Mouse (Mus musculus) ES-E14 (cell line): ENCODE results near the gene 1700020D05Rik. TPM values are rescaled to one million over a fixed set of nuclear protein-coding genes. Genes with fewer than 3 reads are reported as not detected.

Experiments
- DNase-seq: peaks from one replicate; pipeline ENCODE4 v3.0.0-alpha.2; 2013; ENCODE audit warnings: low read depth, low spot score
- H3K27ac ChIP-seq: 2 replicates; pipeline ENCODE4 v1.5.1; 2012; ENCODE audit warnings: low read depth, mild to moderate bottlenecking, low read length, moderate library complexity, mixed read lengths; ENCODE audit not compliant: poor library complexity, insufficient read depth, severe bottlenecking
- H3K36me3 ChIP-seq: 2 replicates; pipeline ENCODE4 v1.6.1; 2012; ENCODE audit warnings: mild to moderate bottlenecking, low read length, moderate library complexity, mixed read lengths; ENCODE audit not compliant: control insufficient read depth, poor library complexity, insufficient read depth, severe bottlenecking
- H3K4me1 ChIP-seq, 2 experiments: fragments of 150-350 bp in 1 of 2; sonication (generic) in 1 of 2; 2 replicates each; pipeline ENCODE4 v1.6.1; 2012; ENCODE audit warnings: low read length in 2 of 2, mild to moderate bottlenecking in 1 of 2, mixed read lengths in 1 of 2; ENCODE audit not compliant: control insufficient read depth in 2 of 2, insufficient read depth in 2 of 2, poor library complexity in 1 of 2
- H3K4me3 ChIP-seq, 2 experiments: fragments of 150-350 bp in 1 of 2; sonication (generic) in 1 of 2; 2 replicates each; pipeline ENCODE4 v1.5.1; 2012; ENCODE audit warnings: low read length in 2 of 2, low read depth in 1 of 2, mild to moderate bottlenecking in 1 of 2, mixed read lengths in 1 of 2; ENCODE audit not compliant: insufficient read depth in 1 of 2, poor library complexity in 1 of 2, severe bottlenecking in 1 of 2
- H3K9ac ChIP-seq: 2 replicates; pipeline ENCODE4 v1.6.1; 2012; ENCODE audit warnings: low read depth, mild to moderate bottlenecking, low read length, mixed read lengths; ENCODE audit not compliant: poor library complexity, insufficient read depth, severe bottlenecking
- H3K9me3 ChIP-seq: fragments of 150-350 bp; sonication (generic); 2 replicates; pipeline ENCODE4 v1.6.1; 2012; ENCODE audit warnings: low read depth, mild to moderate bottlenecking, low read length; ENCODE audit not compliant: control insufficient read depth, insufficient read depth
- CHD2 ChIP-seq: IDR thresholded peaks from 2 replicates; pipeline ENCODE4 v1.6.1; 2014; ENCODE audit warnings: mild to moderate bottlenecking, low read depth, low read length, inconsistent platforms
- HCFC1 ChIP-seq: IDR thresholded peaks from 2 replicates; pipeline ENCODE4 v1.6.1; 2012; ENCODE audit warnings: low read length, inconsistent platforms, borderline replicate concordance; ENCODE audit not compliant: insufficient read depth
- MAFK ChIP-seq: IDR thresholded peaks from 2 replicates; pipeline ENCODE4 v1.6.1; 2014; ENCODE audit warnings: mild to moderate bottlenecking, low read depth, low read length, inconsistent platforms; ENCODE audit not compliant: insufficient read depth
- ZC3H11A ChIP-seq: IDR thresholded peaks from 2 replicates; pipeline ENCODE4 v1.6.1; 2012; ENCODE audit warnings: low read depth, mild to moderate bottlenecking, inconsistent platforms, low read length, borderline replicate concordance
- ZNF384 ChIP-seq: IDR thresholded peaks from 2 replicates; pipeline ENCODE4 v1.6.1; 2012; ENCODE audit warnings: low read depth, low read length, inconsistent platforms
- in situ Hi-C, 2 experiments: fragments of 600-800 bp; cut with MboI; formaldehyde crosslinking; loops; one replicate each; pipeline ENCODE4 v1.15.1; 2025; ENCODE audit warnings: low sequenced_read_pairs in 2 of 2, inconsistent platforms in 1 of 2; ENCODE audit not compliant: unreplicated experiment in 2 of 2
- total RNA-seq: library from RNA; depleted of rRNA; stranded (reverse); fragments of 300-350 nt; gene quantifications from 2 replicates; pipeline ENCODE4 v1.2.3, GENCODE M21; 2012; rRNA removed

The 1700020D05Rik gene
- total RNA-seq: 1.7 and 1.8 TPM in 2 replicates

DNA sequence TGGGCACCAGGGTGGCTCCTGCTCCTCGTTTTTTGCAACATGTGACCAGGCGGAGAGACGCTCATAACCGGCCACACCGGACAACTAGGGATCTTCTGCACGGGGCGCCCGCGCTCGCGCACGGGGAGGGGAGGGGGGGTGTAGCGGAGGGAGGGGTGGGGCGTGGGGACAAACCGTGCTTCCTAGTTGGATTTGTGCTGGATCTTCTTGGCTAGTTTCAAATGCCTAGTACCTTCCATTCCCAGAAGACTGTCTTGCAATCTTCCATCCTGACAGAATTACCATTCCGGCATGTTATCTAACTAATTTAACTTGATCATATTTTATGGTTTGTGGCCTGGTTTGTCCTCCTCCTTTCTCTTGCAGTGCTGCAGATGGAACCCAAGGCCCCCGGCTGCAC is at the start of gene 1700020D05Rik:
TSS of gene 1700020D05Rik (minus strand) at position 101 of the 400 bp plus-strand sequence.
- DNase-seq: no peak
- Histone ChIP-seq H3K9ac (0 out of 2 replicates have a peak within 1 kb of the TSS, but pooled peaks have one; percentile 2), H3K4me1 (peaks cover 0 to 2% of the 10 kb centered on the region in 2 experiments; a peak in 1 of 4 replicates), H3K27ac (no peak within 1 kb of the TSS), H3K36me3 (no peaks in the 10 kb centered on the region), H3K9me3 (no peaks in the 10 kb centered on the region), H3K4me3 (peak within 1 kb of the TSS; percentile 39 to 50)
- in situ Hi-C loops: no loop called here
- no peak for TF ChIP-seq MAFK
- no peak for TF ChIP-seq HCFC1
- TF ChIP-seq ZC3H11A: no peak
- no peak for TF ChIP-seq ZNF384
- no peak for TF ChIP-seq CHD2

DNA sequence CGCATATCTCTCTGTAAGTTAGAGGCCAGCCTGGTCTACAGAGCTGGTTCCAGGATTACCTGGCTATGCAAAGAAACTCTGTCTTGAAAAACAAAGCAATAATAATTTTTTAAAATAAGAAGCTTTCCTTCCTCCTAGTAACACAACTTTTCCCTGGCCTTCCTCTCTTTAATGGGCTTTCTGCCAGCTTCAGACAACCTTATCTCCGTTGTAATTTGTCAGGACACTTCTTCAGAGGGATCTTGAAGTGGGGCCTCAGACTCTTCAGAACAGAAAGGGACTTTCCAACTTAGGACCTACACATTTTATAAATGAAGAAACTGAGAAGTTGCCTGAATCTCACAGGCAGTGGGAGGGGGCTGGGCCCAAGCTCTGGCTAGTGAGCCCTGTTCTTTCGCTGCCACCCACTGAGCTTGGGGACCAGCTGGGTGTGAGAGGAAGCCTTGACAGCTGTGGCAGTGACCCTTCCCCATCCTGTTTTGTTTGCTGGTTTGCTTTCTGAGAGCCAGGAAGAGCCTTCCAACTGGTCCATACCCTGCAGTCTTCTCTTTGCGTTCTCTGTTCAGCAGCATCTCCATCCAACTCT is 44.0 kb upstream of the 1700020D05Rik start:
- H3K9ac ChIP-seq: no peak overlapping the region

DNA sequence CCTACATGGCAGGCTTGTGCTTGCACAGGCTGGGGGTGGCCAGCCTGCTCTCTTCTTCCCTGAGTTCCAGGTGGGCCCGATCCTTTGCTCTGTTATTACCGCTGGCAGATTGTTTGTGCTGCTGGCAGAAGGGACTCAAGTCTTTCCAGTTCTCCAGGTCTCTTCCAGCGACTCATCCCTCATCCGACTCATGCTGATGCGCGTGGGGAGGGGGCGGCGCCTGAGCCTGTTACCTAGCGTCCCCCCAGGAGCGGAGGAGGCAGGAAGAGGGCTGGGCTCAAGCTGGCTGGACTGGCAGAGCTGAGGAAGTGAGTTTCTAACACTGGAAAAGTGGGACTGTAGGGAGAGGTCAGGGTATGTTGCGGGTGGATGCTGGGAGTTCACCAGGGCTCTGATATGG is 40.4 kb upstream of the 1700020D05Rik start:
- Histone ChIP-seq H3K36me3 (no peaks in the 10 kb centered on the region), H3K27ac (no peak overlapping the region), H3K4me3 (peak overlapping the region in 1 of 2 experiments; percentile 37; a peak in 1 of 4 replicates), H3K4me1 (peaks cover 0 to 8% of the 10 kb centered on the region in 2 experiments; a peak in 1 of 4 replicates), H3K9ac (no peak overlapping the region), H3K9me3 (no peaks in the 10 kb centered on the region)
- in situ Hi-C loops: no loop called here
- no peak for DNase-seq
- TF ChIP-seq CHD2 (no peak), ZC3H11A (no peak), ZNF384 (no peak), MAFK (no peak), HCFC1 (no peak)

More for the DNA sequence above, 44.0 kb upstream of the 1700020D05Rik start:
- Histone ChIP-seq H3K36me3 (peaks cover 2% of the 10 kb centered on the region; the same call in 1 of the 2 replicates), H3K4me3 (no peak overlapping the region), H3K27ac (no peak overlapping the region), H3K9me3 (no peaks in the 10 kb centered on the region), H3K4me1 (peaks cover 0 to 3% of the 10 kb centered on the region in 2 experiments; a peak in 2 of 4 replicates)
- TF ChIP-seq MAFK (no peak), ZC3H11A (no peak), CHD2 (no peak), HCFC1 (no peak), ZNF384 (no peak)
- DNase-seq: no peak
- in situ Hi-C loops: no loop called here

DNA sequence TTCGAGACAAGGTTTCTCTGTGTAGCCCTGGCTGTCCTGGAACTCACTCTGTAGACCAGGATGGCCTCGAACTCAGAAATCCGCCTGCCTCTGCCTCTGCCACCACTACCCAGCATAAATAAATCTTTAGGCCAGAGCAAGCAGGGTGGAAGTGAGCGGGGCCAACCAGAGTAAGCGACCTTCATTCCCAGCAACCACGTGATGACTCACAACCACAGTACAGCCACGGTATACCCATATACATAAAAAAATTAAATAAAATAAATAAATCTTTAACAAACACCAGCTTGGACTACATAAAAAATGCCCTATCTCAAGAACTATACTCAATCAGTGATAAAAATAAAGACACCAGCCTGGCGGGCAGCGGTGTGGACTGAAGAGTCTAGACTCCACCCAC is 39.8 kb upstream of the 1700020D05Rik start:
- Histone ChIP-seq H3K4me1 (peaks cover 0 to 11% of the 10 kb centered on the region in 2 experiments; a peak in 2 of 4 replicates), H3K4me3 (no peak overlapping the region), H3K36me3 (no peaks in the 10 kb centered on the region), H3K9ac (no peak overlapping the region), H3K27ac (no peak overlapping the region), H3K9me3 (no peaks in the 10 kb centered on the region)
- no peak for TF ChIP-seq ZC3H11A
- no peak for TF ChIP-seq MAFK
- no peak for TF ChIP-seq ZNF384
- TF ChIP-seq CHD2: no peak
- TF ChIP-seq HCFC1: no peak
- no peak for DNase-seq
- in situ Hi-C loops: no loop called here

DNA sequence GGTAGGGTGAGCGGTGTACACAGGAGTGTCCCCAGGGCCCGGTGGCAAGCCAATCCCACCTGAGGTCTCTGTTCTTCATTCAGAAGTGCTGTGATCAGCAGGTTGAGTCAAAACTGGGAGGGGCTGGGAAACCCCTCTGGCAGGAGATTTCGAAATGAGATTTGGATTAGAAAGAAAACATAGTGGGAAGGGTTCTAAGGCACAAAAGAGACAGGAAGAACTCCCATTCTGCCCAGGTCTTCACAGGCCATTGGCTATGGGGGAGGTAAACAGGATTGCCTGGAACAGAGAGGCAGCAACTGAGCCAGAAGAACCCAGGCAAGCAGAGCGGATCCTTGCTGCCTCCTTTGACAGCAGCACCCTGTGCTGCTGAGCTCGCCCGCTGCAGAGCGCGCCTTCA is 35.2 kb upstream of the 1700020D05Rik start:
- Histone ChIP-seq H3K9ac (no peak overlapping the region), H3K4me3 (no peak overlapping the region), H3K36me3 (no peaks in the 10 kb centered on the region), H3K27ac (no peak overlapping the region), H3K4me1 (peaks cover 0 to 9% of the 10 kb centered on the region in 2 experiments; a peak in 2 of 4 replicates), H3K9me3 (no peaks in the 10 kb centered on the region)
- in situ Hi-C loops: no loop called here
- no peak for DNase-seq
- TF ChIP-seq MAFK: peak; percentile 35; the same call in 1 of the 2 replicates
- TF ChIP-seq ZNF384: no peak
